Mouse (Mus musculus) ES-E14 (cell line): Measurements from ENCODE around the gene Tor2a. TPM values are rescaled to one million over a fixed set of nuclear protein-coding genes. Genes with fewer than 3 reads are reported as not detected.

ENCODE experiments used
- DNase-seq: peaks from one replicate; pipeline ENCODE4 v3.0.0-alpha.2; 2013; ENCODE audit warnings: low read depth, low spot score
- H3K27ac ChIP-seq: 2 replicates; pipeline ENCODE4 v1.5.1; 2012; ENCODE audit warnings: low read depth, mild to moderate bottlenecking, low read length, moderate library complexity, mixed read lengths; ENCODE audit not compliant: poor library complexity, insufficient read depth, severe bottlenecking
- H3K36me3 ChIP-seq: 2 replicates; pipeline ENCODE4 v1.6.1; 2012; ENCODE audit warnings: mild to moderate bottlenecking, low read length, moderate library complexity, mixed read lengths; ENCODE audit not compliant: control insufficient read depth, poor library complexity, insufficient read depth, severe bottlenecking
- H3K4me1 ChIP-seq, 2 experiments: fragments of 150-350 bp in 1 of 2; sonication (generic) in 1 of 2; 2 replicates each; pipeline ENCODE4 v1.6.1; 2012; ENCODE audit warnings: low read length in 2 of 2, mild to moderate bottlenecking in 1 of 2, mixed read lengths in 1 of 2; ENCODE audit not compliant: control insufficient read depth in 2 of 2, insufficient read depth in 2 of 2, poor library complexity in 1 of 2
- H3K4me3 ChIP-seq, 2 experiments: fragments of 150-350 bp in 1 of 2; sonication (generic) in 1 of 2; 2 replicates each; pipeline ENCODE4 v1.5.1; 2012; ENCODE audit warnings: low read length in 2 of 2, low read depth in 1 of 2, mild to moderate bottlenecking in 1 of 2, mixed read lengths in 1 of 2; ENCODE audit not compliant: insufficient read depth in 1 of 2, poor library complexity in 1 of 2, severe bottlenecking in 1 of 2
- H3K9ac ChIP-seq: 2 replicates; pipeline ENCODE4 v1.6.1; 2012; ENCODE audit warnings: low read depth, mild to moderate bottlenecking, low read length, mixed read lengths; ENCODE audit not compliant: poor library complexity, insufficient read depth, severe bottlenecking
- H3K9me3 ChIP-seq: fragments of 150-350 bp; sonication (generic); 2 replicates; pipeline ENCODE4 v1.6.1; 2012; ENCODE audit warnings: low read depth, mild to moderate bottlenecking, low read length; ENCODE audit not compliant: control insufficient read depth, insufficient read depth
- CHD2 ChIP-seq: IDR thresholded peaks from 2 replicates; pipeline ENCODE4 v1.6.1; 2014; ENCODE audit warnings: mild to moderate bottlenecking, low read depth, low read length, inconsistent platforms
- HCFC1 ChIP-seq: IDR thresholded peaks from 2 replicates; pipeline ENCODE4 v1.6.1; 2012; ENCODE audit warnings: low read length, inconsistent platforms, borderline replicate concordance; ENCODE audit not compliant: insufficient read depth
- MAFK ChIP-seq: IDR thresholded peaks from 2 replicates; pipeline ENCODE4 v1.6.1; 2014; ENCODE audit warnings: mild to moderate bottlenecking, low read depth, low read length, inconsistent platforms; ENCODE audit not compliant: insufficient read depth
- ZC3H11A ChIP-seq: IDR thresholded peaks from 2 replicates; pipeline ENCODE4 v1.6.1; 2012; ENCODE audit warnings: low read depth, mild to moderate bottlenecking, inconsistent platforms, low read length, borderline replicate concordance
- ZNF384 ChIP-seq: IDR thresholded peaks from 2 replicates; pipeline ENCODE4 v1.6.1; 2012; ENCODE audit warnings: low read depth, low read length, inconsistent platforms
- in situ Hi-C, 2 experiments: fragments of 600-800 bp; cut with MboI; formaldehyde crosslinking; loops; one replicate each; pipeline ENCODE4 v1.15.1; 2025; ENCODE audit warnings: low sequenced_read_pairs in 2 of 2, inconsistent platforms in 1 of 2; ENCODE audit not compliant: unreplicated experiment in 2 of 2
- total RNA-seq: library from RNA; depleted of rRNA; stranded (reverse); fragments of 300-350 nt; gene quantifications from 2 replicates; pipeline ENCODE4 v1.2.3, GENCODE M21; 2012

Tor2a gene
- total RNA-seq, 1 experiment = 75.9 TPM

- H3K9ac ChIP-seq = no peak overlapping the region
- in situ Hi-C loops = no loop called here
- H3K9me3 ChIP-seq = no peaks in the 10 kb centered on the region
- peaks cover 0 to 4% of the 10 kb centered on the region in 2 experiments; a peak in 2 of 4 replicates for H3K4me1 ChIP-seq
- no peak overlapping the region for H3K27ac ChIP-seq
- H3K36me3 ChIP-seq = no peaks in the 10 kb centered on the region
- H3K4me3 ChIP-seq = no peak overlapping the region
- DNase-seq = no peak
- TF ChIP-seq ZC3H11A = no peak
- no peak for TF ChIP-seq HCFC1
- TF ChIP-seq MAFK = no peak
- TF ChIP-seq CHD2 = no peak
- no peak for TF ChIP-seq ZNF384
These were observed 30.1 kb downstream of the Tor2a start for GRCm38 (mm10) chr2:32787176-32787575.

GRCm38 (mm10) chr2:32788581-32788980 is 31.5 kb downstream of the Tor2a start:
- TF ChIP-seq CHD2 (no peak), ZNF384 (no peak), HCFC1 (no peak), ZC3H11A (no peak), MAFK (no peak)
- Histone ChIP-seq H3K4me3 (no peak overlapping the region), H3K27ac (no peak overlapping the region), H3K4me1 (peaks cover 0 to 4% of the 10 kb centered on the region in 2 experiments; a peak in 2 of 4 replicates), H3K9ac (no peak overlapping the region), H3K36me3 (no peaks in the 10 kb centered on the region), H3K9me3 (no peaks in the 10 kb centered on the region)
- no peak for DNase-seq
- in situ Hi-C loops = no loop called here

- in situ Hi-C loops = no loop called here
- Histone ChIP-seq H3K27ac (no peak overlapping the region), H3K4me3 (no peak overlapping the region), H3K9ac (no peak overlapping the region), H3K9me3 (no peaks in the 10 kb centered on the region), H3K4me1 (no peaks in the 10 kb centered on the region), H3K36me3 (no peaks in the 10 kb centered on the region)
- TF ChIP-seq HCFC1 (no peak), MAFK (no peak), CHD2 (no peak), ZNF384 (no peak), ZC3H11A (no peak)
- no peak for DNase-seq
These were observed 34.3 kb downstream of the Tor2a start for GRCm38 (mm10) chr2:32791297-32791696.

GRCm38 (mm10) chr2:32795748-32796418 is 38.8 kb downstream of the Tor2a start:
- no peak overlapping the region for H3K27ac ChIP-seq
- H3K4me1 ChIP-seq = no peaks in the 10 kb centered on the region
- TF ChIP-seq ZC3H11A = no peak
- no peak for TF ChIP-seq ZNF384
- no peak for TF ChIP-seq HCFC1
- TF ChIP-seq CHD2 = no peak
- TF ChIP-seq MAFK = no peak
- H3K9me3 ChIP-seq = no peaks in the 10 kb centered on the region
- no peak for DNase-seq
- in situ Hi-C loops = no loop called here
- peaks cover 11% of the 10 kb centered on the region; the same call in 1 of the 2 replicates for H3K36me3 ChIP-seq
- no peak overlapping the region for H3K9ac ChIP-seq
- 0 out of 4 replicates have a peak overlapping the region, but pooled peaks of 1 of the 2 experiments have one; percentile 11 for H3K4me3 ChIP-seq

GRCm38 (mm10) chr2:32798251-32798962 is 41.4 kb downstream of the Tor2a start:
- no peak overlapping the region for H3K4me3 ChIP-seq
- no peak overlapping the region for H3K9ac ChIP-seq
- H3K36me3 ChIP-seq = peaks cover 11% of the 10 kb centered on the region; the same call in 1 of the 2 replicates
- no peak overlapping the region for H3K27ac ChIP-seq
- TF ChIP-seq ZC3H11A (no peak), MAFK (no peak), HCFC1 (no peak)
- no peaks in the 10 kb centered on the region for H3K9me3 ChIP-seq
- in situ Hi-C loops = no loop called here
- DNase-seq = no peak
- no peaks in the 10 kb centered on the region for H3K4me1 ChIP-seq
